Mouse (Mus musculus): Measurements from ENCODE around the gene Spaar.

- TF ChIP-seq GATA1 (IDR thresholded peaks at IDR 0.05; ENCODE audit: borderline replicate concordance, low read length) (no peak), FLI1 (IDR thresholded peaks at IDR 0.05; ENCODE audit: low read length) (no peak)
These were observed 18.0 kb upstream of the Spaar start for GRCm38 (mm10) chr4:43711821-43712220.

Data from megakaryocyte, embryonic 14.5 days (primary cell).